Mouse (Mus musculus) olfactory bulb, adult 2 months (tissue): ENCODE measurements around the gene Gad1.

ENCODE experiments used
- CTCF ChIP-seq: fragments of 200-500 bp; IDR thresholded peaks from 2 replicates; pipeline ENCODE4 v1.5.1; 2012; ENCODE audit warnings: low read depth, mild to moderate bottlenecking, low read length, moderate library complexity; ENCODE audit not compliant: insufficient read depth
- POLR2A ChIP-seq: fragments of 200-500 bp; IDR thresholded peaks from 2 replicates; pipeline ENCODE4 v1.6.1; 2012; ENCODE audit warnings: mild to moderate bottlenecking, low read depth, low read length, moderate library complexity; ENCODE audit not compliant: insufficient read depth

GRCm38 (mm10) chr2:70564646-70565315, 11.9 kb downstream of the Gad1 start:
- TF ChIP-seq POLR2A (no peak), CTCF (no peak)
